Mouse (Mus musculus) adrenal gland, postnatal 14 days (tissue): ENCODE measurements around the gene Trp53bp2. TPM values are rescaled to one million over a fixed set of nuclear protein-coding genes. Genes with fewer than 3 reads are reported as not detected.

Experiments used
- DNase-seq: peaks from one replicate; pipeline ENCODE4 v3.0.0; 2021; ENCODE audit warnings: mixed read lengths
- long read RNA-seq, 2 experiments: library from polyadenylated mRNA; stranded (forward); transcript quantifications; one replicate each; pipeline ENCODE4 v2.0.0; 2021
- total RNA-seq: library from RNA; stranded (reverse); gene quantifications from 2 replicates; pipeline ENCODE4 v1.2.3, GENCODE M21; 2021

Trp53bp2 gene
- 23.0 and 23.6 TPM in 2 replicates for total RNA-seq
- long read RNA-seq, experiment 1, full-length matches to known transcripts, result 3 of 6 reads
- long read RNA-seq, experiment 1, partial matches to known transcripts, result 2 of 6 reads
- long read RNA-seq, experiment 1, other reads (novel, unspliced or antisense), result 1 of 6 reads
- long read RNA-seq, experiment 2, full-length matches to known transcripts, result 5 of 8 reads
- long read RNA-seq, experiment 2, partial matches to known transcripts, result 3 of 8 reads
- long read RNA-seq, experiment 2, other reads (novel, unspliced or antisense), result 0 of 8 reads

GRCm38 (mm10) chr1:182408684-182409327 lies at the start of gene Trp53bp2:
TSS of gene Trp53bp2 (plus strand) at chr1:182409172.
- peak; percentile 100 for DNase-seq

- no peak for DNase-seq
Observed at GRCm38 (mm10) chr1:182362703-182363102, 46.3 kb upstream of the Trp53bp2 start.

- DNase-seq, result no peak
Observed at GRCm38 (mm10) chr1:182363683-182364404, 45.1 kb upstream of the Trp53bp2 start.

GRCm38 (mm10) chr1:182368309-182368708 lies 40.7 kb upstream of the Trp53bp2 start:
- no peak for DNase-seq

- DNase-seq, result peak; percentile 11
Observed at GRCm38 (mm10) chr1:182368782-182369181, 40.2 kb upstream of the Trp53bp2 start.

- DNase-seq, result no peak
Observed at GRCm38 (mm10) chr1:182369435-182369834, 39.5 kb upstream of the Trp53bp2 start.

- peak; percentile 50 for DNase-seq
Observed at GRCm38 (mm10) chr1:182371891-182372290, 37.1 kb upstream of the Trp53bp2 start.

- peak; percentile 14 for DNase-seq
Observed at GRCm38 (mm10) chr1:182376221-182376620, 32.8 kb upstream of the Trp53bp2 start.

- no peak for DNase-seq
Observed at GRCm38 (mm10) chr1:182376826-182377225, 32.1 kb upstream of the Trp53bp2 start.

GRCm38 (mm10) chr1:182377519-182377918 lies 31.5 kb upstream of the Trp53bp2 start:
- no peak for DNase-seq

- DNase-seq, result no peak
Observed at GRCm38 (mm10) chr1:182378205-182378835, 30.7 kb upstream of the Trp53bp2 start.

- DNase-seq, result no peak
Observed at GRCm38 (mm10) chr1:182378876-182379275, 30.1 kb upstream of the Trp53bp2 start.

- no peak for DNase-seq
Observed at GRCm38 (mm10) chr1:182380683-182381082, 28.3 kb upstream of the Trp53bp2 start.

- DNase-seq, result no peak
Observed at GRCm38 (mm10) chr1:182381327-182381726, 27.6 kb upstream of the Trp53bp2 start.

- DNase-seq, result peak; percentile 29
Observed at GRCm38 (mm10) chr1:182383096-182383495, 25.9 kb upstream of the Trp53bp2 start.

GRCm38 (mm10) chr1:182386449-182386848 lies 22.5 kb upstream of the Trp53bp2 start:
- DNase-seq, result no peak

GRCm38 (mm10) chr1:182388729-182389128 lies 20.2 kb upstream of the Trp53bp2 start:
- DNase-seq, result no peak

GRCm38 (mm10) chr1:182398171-182398570 lies 10.8 kb upstream of the Trp53bp2 start:
- DNase-seq, result no peak

GRCm38 (mm10) chr1:182398780-182399179 lies 10.2 kb upstream of the Trp53bp2 start:
- peak; percentile 6 for DNase-seq

- DNase-seq, result no peak
Observed at GRCm38 (mm10) chr1:182399205-182399604, 9.8 kb upstream of the Trp53bp2 start.

GRCm38 (mm10) chr1:182399908-182400307 lies 9.1 kb upstream of the Trp53bp2 start:
- DNase-seq, result no peak

- peak; percentile 5 for DNase-seq
Observed at GRCm38 (mm10) chr1:182403076-182403475, 5.9 kb upstream of the Trp53bp2 start.

GRCm38 (mm10) chr1:182406621-182407020 lies 2.4 kb upstream of the Trp53bp2 start:
- no peak for DNase-seq
